Mouse (Mus musculus) right cerebral cortex, postnatal 4 days (tissue): Measurements from ENCODE around the gene Thoc3.

Source experiments
- DNase-seq: peaks from one replicate; pipeline ENCODE4 v3.0.0-alpha.2; 2022

Thoc3 gene

DNA sequence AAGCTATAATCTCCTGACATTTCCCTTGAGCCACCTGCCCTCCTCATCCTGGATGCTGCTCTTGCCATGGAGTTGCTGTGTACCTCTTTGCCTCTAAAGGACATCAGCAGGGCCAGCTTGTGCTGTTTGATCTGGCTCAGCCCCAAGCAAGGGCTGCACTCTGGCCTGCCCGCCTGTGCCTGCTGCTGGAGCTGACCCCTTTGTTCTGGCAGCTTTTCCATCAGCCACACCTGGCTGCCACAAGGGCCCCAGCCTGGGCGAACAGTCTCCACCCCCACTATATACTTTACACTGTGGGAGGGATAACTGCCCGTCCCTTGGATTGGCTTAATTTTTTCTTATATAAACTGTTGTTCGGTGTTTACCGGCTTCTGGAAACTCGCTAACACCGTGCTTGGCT is 28.7 kb downstream of the Thoc3 start:
- no peak for DNase-seq

DNA sequence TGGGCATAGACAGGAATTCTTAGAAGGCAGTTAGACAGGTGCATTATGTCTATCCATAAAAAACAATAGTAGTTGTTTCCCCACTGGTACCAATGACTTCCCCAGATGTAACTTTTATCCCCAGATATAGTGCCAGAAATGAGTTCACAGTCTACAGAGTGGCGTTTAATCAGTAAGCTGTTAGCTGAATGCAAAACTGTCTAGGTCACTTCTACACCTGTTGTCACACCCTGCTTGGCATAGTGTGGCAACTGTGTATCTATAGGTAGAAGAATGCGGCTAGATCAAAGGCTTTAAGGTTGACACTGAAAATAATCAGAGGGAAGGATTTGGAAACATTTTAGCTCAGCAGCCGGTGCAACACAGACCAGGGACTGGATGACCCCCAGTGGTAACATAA is 29.8 kb downstream of the Thoc3 start:
- DNase-seq, result no peak

- no peak for DNase-seq
These were observed 31.6 kb downstream of the Thoc3 start for GRCm38 (mm10) chr13:54437083-54437482.

GRCm38 (mm10) chr13:54436666-54437065 is 32.0 kb downstream of the Thoc3 start:
- DNase-seq, result no peak

DNA sequence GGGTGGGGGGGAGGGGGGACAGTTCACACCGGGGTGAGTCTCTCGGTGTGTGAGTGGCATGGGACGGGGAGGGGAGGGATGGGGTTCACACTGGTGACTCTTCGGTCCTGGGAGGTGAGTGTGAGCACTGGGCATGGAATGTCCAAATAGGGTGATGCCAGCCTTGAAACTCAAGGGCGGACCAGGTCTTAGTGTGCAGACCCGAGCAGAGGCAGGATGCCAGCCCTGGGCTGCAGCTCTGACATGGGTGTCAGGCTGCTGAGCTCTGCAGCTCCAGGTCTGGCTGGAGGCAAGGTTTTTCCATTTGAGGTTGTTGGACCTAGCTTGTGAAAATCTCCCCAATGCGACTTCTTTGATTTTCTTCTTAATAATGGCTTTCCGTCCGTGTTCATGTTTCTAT is 37.5 kb downstream of the Thoc3 start:
- DNase-seq, result no peak

DNA sequence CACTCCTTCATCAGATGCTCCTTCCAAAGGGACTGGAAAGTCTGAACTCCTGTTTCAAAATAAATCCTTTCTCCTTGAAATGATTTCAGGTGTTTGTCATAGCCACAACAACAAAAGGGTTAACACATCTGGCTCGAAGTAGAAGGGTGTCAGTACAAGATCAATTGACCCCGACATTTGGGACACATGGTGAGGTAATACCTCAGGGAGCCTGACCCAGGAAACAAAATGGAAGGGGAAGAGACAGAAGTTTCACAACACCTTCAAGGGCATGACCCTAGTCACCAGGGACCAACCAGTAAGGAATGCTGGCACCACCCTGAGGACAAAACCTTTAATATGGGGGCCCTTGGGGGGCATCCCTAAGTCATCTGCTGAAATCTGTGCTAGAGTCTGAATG is 38.6 kb downstream of the Thoc3 start:
- DNase-seq, result no peak

- DNase-seq, result no peak
These were observed 39.9 kb downstream of the Thoc3 start for GRCm38 (mm10) chr13:54428771-54429170.

GRCm38 (mm10) chr13:54426781-54427655 is 41.6 kb downstream of the Thoc3 start:
- DNase-seq, result no peak

GRCm38 (mm10) chr13:54425269-54425668 is 43.4 kb downstream of the Thoc3 start:
- no peak for DNase-seq

DNA sequence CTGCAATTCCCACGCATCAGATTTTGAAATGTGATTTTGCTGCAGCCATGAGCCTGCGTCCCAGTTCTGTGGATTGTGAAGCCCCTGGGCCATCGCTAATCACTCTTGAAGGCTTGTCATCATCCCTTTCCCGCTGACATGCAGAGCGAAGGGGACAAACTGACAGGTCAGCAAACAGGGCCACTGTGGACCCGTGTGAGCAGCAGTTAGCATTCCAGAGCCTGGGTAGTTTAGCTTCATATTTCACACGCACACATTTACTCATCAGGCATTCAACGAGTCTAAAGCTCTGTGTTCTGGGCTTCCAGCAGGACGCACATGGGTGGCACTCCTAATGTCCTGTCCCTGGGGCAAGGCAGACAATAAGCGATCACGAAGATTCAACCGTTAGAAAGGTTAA is 48.4 kb downstream of the Thoc3 start:
- no peak for DNase-seq

DNA sequence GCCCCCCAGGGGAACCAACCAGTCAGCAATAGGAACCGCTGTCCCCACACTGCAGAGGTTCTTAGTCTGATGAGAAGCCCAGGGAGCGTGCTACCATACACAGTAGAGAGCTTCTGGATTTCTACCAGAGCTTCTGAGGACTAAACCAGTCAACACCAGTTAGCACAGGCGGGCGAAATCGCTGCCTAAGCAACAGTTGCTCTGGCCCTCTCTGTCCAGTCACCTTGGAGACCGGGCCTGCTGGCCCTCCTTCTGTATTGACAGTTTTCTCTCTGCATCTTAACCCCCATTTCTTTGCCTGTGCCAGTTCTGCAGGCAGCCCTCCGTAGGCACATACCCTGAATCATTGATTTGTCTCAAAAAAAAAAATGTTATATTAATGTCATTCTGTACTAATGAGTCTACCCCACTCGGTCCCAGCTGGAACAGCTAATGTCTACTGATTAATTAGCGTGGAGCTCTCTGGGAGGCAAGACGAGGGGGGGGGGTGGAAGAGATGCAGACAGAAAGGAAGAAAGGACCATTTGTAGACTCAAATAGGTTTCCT is 49.8 kb downstream of the Thoc3 start:
- no peak for DNase-seq

GRCm38 (mm10) chr13:54415059-54415458 is 53.6 kb downstream of the Thoc3 start:
- no peak for DNase-seq

DNA sequence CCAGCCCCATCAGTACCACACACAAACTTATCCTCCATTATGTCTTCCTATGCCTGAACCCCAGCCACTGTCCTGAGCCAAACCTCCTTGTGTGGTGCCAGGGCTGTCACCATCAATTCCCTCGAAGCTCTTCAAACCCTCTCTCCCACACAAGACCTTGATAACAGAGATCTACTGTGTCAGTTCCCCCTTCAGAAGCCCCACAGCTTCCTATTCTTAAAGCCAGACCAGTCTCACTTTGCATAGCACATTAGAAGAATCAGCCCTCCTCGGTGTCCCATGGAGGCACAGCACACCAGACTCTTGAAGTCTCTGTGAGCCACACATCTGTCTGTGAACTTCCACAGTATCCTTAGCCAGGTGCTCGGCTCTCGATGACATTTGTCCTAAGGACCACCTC is 55.9 kb downstream of the Thoc3 start:
- no peak for DNase-seq

DNA sequence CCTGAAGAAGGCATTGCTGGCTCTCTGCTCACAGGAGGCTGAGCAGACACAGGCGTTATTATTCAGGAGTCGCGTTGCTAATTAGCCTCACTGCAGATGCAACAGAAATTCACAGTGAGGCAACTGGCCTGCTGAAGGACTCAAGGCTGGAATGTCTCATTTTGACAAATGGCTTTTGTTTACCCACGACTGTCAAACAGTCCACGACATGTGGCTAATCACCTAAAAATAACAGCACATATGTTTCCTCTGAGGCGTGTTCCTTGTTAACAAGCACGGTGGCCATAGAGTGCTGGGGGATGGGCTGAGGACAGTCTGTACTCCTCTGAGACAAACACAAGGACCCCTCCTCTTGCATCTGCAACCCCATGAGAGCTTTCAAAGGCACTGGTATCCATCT is 56.4 kb downstream of the Thoc3 start:
- no peak for DNase-seq

DNA sequence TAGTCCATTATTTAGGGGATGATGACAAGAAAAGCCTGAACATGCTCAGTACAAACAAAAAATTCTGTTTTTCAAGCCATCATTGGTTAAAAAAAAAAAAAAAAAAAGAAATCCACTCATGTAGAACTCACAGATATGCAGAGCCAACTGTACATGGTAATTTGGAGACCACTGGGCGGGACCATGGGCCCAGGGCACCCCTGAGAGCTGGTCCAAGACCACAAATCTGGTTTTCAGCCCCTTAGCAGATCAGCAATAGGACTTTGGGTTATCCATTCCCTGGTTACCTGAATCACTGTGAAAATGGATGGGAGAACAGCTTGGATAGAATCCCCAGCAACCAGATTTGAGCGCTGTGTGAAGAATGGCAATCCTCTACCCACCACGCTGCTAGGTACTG is 57.0 kb downstream of the Thoc3 start:
- DNase-seq, result no peak
